Mouse (Mus musculus): Measurements from ENCODE around the gene Phkb.

Gene Phkb

DNA sequence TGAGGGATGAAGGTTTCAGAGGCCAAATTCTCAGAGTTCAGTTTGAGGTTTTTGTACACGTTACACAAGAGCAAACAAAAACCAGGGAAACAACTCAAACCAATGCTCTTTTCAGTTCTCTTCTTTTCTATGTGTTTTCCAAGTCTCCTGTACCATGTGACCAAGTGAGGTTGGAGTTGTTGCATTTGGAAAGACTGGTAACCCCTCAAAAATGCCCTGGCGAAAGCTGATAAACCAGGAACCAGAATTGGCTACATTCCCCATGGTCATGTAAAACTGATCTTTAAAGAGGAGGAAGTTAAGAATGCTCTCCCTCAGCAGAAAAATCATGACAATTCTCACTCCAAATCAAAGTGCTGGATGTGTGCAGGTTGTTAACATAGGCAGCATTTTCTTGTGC lies 117.6 kb downstream of the Phkb start:
- no peak for DNase-seq

DNA sequence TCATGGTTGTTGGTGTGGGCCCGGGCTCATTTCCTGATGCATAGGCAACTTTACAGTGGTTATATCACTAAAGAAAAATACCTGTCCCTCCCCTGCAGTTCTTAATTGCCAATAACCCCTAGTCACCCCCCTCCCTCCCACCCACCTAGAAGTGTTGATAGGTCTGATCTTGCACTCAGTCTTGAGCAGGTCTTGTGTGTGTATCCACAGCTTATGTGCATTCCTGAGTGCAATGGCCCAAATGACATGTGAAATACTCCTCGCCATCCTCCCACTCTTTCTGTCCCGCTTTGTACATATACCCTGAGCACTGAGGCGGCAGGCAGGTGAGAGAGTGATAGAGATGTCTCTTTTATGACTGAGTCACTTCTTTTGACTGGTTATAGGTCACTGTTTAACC lies 119.1 kb downstream of the Phkb start:
- no peak for DNase-seq

DNA sequence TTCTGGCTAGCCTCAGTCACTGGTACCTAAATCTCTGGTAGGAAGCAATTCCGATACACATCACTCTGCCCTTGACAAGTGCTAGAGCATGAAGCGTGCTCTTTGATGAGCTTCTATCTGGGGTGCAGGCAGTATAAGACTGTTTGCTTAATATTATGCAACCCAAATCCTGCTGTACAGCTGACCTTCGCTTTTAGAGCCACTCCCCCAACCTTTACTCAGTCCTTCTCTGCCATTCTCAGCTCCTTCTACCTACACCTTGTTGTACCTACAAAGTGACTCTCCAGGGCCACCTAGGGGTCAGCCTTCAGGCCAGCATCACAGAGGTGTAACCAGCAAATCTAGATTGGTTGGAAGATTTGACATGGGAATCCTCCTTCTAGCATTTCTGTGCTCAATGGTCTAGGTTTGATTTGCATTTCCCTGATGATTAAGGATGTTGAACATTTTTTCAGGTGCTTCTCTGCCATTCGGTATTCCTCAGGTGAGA lies 136.9 kb downstream of the Phkb start:
- DNase-seq: no peak

DNA sequence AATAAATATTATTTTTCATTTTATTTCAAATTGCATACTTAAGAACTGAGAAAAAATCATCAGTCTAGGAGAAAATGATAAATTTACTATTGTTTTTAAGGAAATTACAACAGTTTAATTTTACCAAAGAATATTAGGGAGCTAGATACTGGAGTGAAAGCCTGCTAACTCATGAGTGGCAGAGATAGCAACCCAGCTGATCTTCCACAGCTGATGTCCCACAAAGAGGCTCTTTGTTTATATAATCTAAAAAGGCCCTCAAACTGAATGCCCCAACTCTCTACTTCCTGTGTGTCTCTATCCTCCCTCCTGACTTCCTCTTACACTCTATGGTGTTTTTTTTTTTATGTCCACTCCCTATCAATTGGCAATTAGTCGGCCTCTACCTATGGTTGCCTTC lies 152.2 kb downstream of the Phkb start:
- no peak for DNase-seq

- DNase-seq: no peak
These were observed 152.9 kb downstream of the Phkb start for GRCm38 (mm10) chr8:85993661-85994060.

DNA sequence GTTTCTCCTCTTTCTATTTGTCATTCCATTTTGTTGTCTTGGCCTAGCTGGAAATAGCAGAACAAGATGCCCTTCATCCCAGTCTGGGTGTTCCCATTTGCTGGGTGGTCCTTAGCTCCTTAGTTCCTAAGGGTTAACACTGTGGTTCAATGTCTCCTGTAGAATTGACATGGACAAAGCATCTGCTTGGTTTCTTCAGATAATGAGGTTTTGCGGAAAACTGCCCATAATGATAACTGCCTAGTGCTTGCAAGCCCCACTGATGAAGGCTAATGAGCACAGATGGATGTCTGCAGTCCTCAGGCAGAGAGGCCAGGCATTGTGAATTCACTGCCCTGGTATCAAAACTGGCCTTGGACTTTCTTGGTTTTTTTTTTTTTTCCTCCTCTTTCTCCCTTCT lies 155.2 kb downstream of the Phkb start:
- DNase-seq: no peak

GRCm38 (mm10) chr8:86006485-86006884 lies 165.7 kb downstream of the Phkb start:
- no peak for DNase-seq

GRCm38 (mm10) chr8:86016806-86017205 lies 176.0 kb downstream of the Phkb start:
- peak; percentile 39 to 47 for DNase-seq

- DNase-seq: peak; percentile 72 to 73
These were observed 188.0 kb downstream of the Phkb start for GRCm38 (mm10) chr8:86028646-86029312.

GRCm38 (mm10) chr8:86029451-86029850 lies 188.7 kb downstream of the Phkb start:
- DNase-seq: peak; percentile 28 to 42

GRCm38 (mm10) chr8:86034662-86035365 lies 194.1 kb downstream of the Phkb start:
- DNase-seq: no peak

- no peak for DNase-seq
These were observed 194.6 kb downstream of the Phkb start for GRCm38 (mm10) chr8:86035371-86035770.

- peak; percentile 71 to 81 for DNase-seq
These were observed 197.7 kb downstream of the Phkb start for GRCm38 (mm10) chr8:86038462-86038861.

GRCm38 (mm10) chr8:86042049-86042448 lies 201.3 kb downstream of the Phkb start:
- no peak for DNase-seq

DNA sequence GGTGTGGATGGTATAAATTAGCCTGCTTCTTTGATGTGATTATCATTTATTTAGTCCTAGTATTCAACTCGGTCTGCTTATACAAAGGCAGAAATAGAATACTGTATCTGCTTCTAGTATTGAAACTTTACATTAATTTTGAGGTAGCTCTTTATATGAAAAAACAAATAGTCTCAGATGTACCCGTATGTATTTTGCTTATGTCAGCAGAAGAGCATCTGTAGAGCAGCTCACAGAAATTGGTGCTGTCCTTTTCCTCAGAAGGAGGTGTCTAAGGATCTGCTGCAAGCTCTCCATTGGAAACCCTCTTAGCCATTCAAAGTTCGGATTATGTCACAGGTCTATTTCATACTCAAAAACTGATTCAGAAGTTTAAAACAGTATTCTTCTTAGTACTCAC lies 210.1 kb downstream of the Phkb start:
- no peak for DNase-seq

DNA sequence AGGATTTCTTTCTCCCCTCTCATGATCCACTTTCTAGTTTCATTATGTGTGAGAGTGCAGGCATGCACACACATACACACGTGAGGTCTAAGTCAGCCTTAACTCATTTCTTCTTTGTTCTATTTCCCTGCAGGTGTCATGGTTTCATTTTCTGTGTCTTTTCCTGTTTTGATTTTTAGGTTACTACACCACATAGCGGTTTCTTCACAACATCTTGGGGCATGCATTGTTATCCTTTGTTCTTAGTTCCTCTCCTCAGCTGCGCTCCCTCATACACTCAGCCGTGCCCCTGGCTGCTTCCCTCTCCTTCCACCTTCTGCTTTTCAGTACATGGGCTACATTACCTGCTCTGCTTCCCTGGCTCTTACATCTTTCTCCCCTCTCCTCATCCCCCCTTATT lies 211.2 kb downstream of the Phkb start:
- no peak for DNase-seq

DNA sequence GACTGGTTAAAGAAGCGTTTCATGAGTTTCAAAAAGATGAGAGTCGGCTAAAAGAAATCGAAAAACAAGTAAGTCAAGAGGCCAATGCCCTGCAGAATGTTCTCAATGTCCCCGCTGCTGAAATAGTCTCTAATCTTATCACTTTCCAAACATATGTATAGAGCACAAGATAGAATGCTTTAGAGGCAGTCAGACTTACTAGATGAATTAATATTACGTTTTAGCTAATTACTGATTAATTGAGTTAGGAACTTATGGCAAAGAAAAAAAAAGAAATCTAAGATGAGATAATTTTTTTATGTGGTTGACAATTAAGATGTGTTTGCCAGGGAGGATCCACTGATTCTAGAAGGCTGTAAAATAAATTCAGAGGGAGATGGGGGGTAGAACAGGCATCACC lies 217.9 kb downstream of the Phkb start:
- DNase-seq: no peak

GRCm38 (mm10) chr8:86059130-86059529 lies 218.4 kb downstream of the Phkb start:
- no peak for DNase-seq

GRCm38 (mm10) chr8:86063411-86063810 lies 222.7 kb downstream of the Phkb start:
- peak; percentile 52 to 60 for DNase-seq

DNA sequence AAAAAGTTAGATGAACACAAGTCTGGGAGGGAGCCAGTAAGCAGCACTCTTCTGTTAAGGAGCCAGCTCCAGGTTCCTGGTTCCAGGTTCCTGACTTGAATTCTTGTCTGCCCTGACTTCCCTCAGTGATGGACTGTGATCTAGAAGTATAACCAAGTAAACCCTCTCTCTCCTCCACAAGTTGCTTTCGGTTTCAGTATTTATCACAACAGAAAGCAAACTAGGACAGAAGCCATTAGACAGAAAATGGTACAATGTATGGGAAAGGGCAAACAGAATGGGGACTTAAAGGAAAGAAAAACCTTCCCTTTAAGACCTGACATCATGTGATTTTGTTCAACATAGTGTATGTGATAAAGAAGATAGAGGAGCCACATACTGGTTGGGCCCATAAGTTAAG lies 238.7 kb downstream of the Phkb start:
- no peak for DNase-seq

- peak in 1 of 2 experiments; percentile 18 for DNase-seq
These were observed 242.6 kb downstream of the Phkb start for GRCm38 (mm10) chr8:86083346-86083745.

- DNase-seq: no peak
These were observed 246.0 kb downstream of the Phkb start for GRCm38 (mm10) chr8:86086791-86087190.

DNA sequence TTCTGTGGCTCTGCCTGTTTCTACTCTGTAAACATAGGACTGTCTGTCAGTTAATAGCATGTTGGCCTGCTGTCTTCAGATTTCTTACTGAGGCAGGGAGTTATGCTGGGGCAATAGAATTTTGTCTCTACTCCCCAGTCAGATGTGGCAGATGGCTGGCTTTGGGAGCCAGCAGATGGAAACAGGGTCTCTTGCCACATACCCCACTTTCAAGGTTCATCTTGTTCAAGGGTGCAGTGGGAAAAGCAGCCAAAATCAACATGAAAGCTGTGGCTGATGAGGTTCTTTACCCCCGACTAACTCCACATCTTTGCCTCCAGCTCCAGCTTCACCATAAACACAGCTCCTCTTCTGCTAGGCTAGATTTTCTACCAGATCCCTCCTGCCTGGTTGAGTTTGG lies 246.7 kb downstream of the Phkb start:
- no peak for DNase-seq

DNA sequence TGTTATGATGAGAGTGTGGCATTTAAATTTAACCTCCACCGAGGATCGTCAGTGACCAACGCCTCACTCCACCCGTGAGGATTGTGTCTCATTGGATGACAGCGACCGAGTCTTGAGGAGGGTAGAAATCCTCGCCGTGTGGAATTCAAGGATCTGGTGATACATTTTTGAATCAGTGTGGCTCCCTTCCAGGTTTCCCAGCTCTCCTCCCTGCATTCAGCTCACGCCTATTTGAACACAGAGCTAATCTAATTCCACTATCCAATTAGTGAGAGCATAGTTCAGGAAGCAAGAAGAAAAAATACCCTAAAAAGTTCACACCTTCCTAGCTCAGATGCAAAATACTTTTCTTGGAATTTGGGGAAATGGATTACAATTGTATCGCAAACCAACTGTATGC lies 249.9 kb downstream of the Phkb start:
- DNase-seq: no peak
